Mouse (Mus musculus) stomach, postnatal 0 days (tissue): ENCODE data around the gene Dhx15. TPM values are rescaled to one million over a fixed set of nuclear protein-coding genes. Genes with fewer than 3 reads are reported as not detected.
A peak's percentile ranks its signal among the peaks of the same experiment; 100 is the strongest.

Source experiments
- ATAC-seq: fragments of 200-750 bp; cut with Nextera tagmentation; 2 replicates; pipeline ENCODE4 v1.8.0; 2017; ENCODE audit not compliant: low FRiP score, low TSS enrichment
- DNase-seq: peaks from one replicate; pipeline ENCODE4 v3.0.0-alpha.2; 2016; ENCODE audit warnings: low spot score
- H3K27ac ChIP-seq: fragments of 300-500 bp; sonication (generic); replicated peaks from 2 replicates; pipeline ENCODE4 v1.5.1; 2014; ENCODE audit warnings: mild to moderate bottlenecking, control low read depth
- H3K27me3 ChIP-seq: fragments of 300-500 bp; sonication (generic); 2 replicates; pipeline ENCODE4 v1.6.1; 2014; ENCODE audit warnings: low read length; ENCODE audit not compliant: control insufficient read depth, insufficient read depth
- H3K36me3 ChIP-seq: fragments of 300-500 bp; sonication (generic); 2 replicates; pipeline ENCODE4 v1.6.1; 2014; ENCODE audit warnings: low read length, mixed read lengths; ENCODE audit not compliant: control insufficient read depth, insufficient read depth
- H3K4me1 ChIP-seq: fragments of 300-500 bp; sonication (generic); replicated peaks from 2 replicates; pipeline ENCODE4 v1.6.1; 2014; ENCODE audit warnings: antibody characterized with exemption; ENCODE audit not compliant: control insufficient read depth, insufficient read depth
- H3K4me2 ChIP-seq: fragments of 300-500 bp; sonication (generic); replicated peaks from 2 replicates; pipeline ENCODE4 v1.6.1; 2014; ENCODE audit warnings: low read depth, mild to moderate bottlenecking, control low read depth, moderate library complexity
- H3K4me3 ChIP-seq: fragments of 300-500 bp; sonication (generic); 2 replicates; pipeline ENCODE4 v1.5.1; 2014; ENCODE audit warnings: low read depth, low read length, control low read depth
- H3K9ac ChIP-seq: fragments of 300-500 bp; sonication (generic); 2 replicates; pipeline ENCODE4 v1.6.1; 2014; ENCODE audit warnings: mild to moderate bottlenecking, low read length, control low read depth, mixed read lengths
- H3K9me3 ChIP-seq: fragments of 300-500 bp; sonication (generic); 2 replicates; pipeline ENCODE4 v1.6.1; 2016; ENCODE audit warnings: low read length; ENCODE audit not compliant: control insufficient read depth
- CTCF ChIP-seq: IDR thresholded peaks from 2 replicates; pipeline ENCODE4 v1.5.1; 2016; ENCODE audit warnings: antibody characterized with exemption, low read depth, mild to moderate bottlenecking, moderate library complexity
- EP300 ChIP-seq: optimal IDR thresholded peaks from 2 replicates; pipeline ENCODE3; 2016; ENCODE audit warnings: antibody characterized with exemption
- WGBS: fragments of 180-500 bp; shearing (Covaris S2); extraction: QIAGEN DNeasy Blood & Tissue Kit; methylation state at CpG from one replicate; pipeline ENCODE4 v1.1.7; 2014; 5-methylcytosine and 5-hydroxymethylcytosine counted together
- polyA plus RNA-seq: library from polyadenylated mRNA; unstranded; fragments of >200 nt; fragmentation: Nextera tagmentation; extraction: Ambion mirVana; gene quantifications from 2 replicates; pipeline ENCODE4 v1.2.1, GENCODE M21; 2015

Dhx15 gene
- polyA plus RNA-seq, 1 experiment from 2014 or later = 54.9 TPM

DNA sequence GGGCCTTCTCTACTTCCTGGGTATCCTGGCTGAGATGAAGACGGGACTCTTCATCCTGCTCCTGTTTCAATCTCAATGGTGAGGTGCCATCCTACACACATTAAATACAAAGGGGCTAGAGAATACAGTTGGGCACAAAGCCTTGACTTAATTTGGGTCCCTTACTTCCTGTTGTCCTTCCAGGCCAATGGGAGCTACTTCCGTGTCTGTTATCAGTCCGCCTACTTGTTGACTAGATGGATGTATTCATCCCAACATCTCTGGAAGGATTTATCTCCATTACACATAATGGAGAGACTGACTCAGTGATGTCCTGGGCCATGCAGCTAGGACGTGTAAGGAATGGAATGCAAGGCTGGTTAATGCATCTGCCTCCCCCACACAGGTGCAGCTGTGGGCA is 72.5 kb downstream of the Dhx15 start:
- ATAC-seq (no peak), DNase-seq (no peak)
- no peaks in the 10 kb centered on the region for H3K4me1 ChIP-seq
- TF ChIP-seq CTCF = no peak
- no peak for TF ChIP-seq EP300
- no peak overlapping the region for H3K27ac ChIP-seq
- H3K9me3 ChIP-seq = no peaks in the 10 kb centered on the region
- no peaks in the 10 kb centered on the region for H3K36me3 ChIP-seq
- H3K4me3 ChIP-seq = no peak overlapping the region
- H3K27me3 ChIP-seq = no peaks in the 10 kb centered on the region
- no peak overlapping the region for H3K9ac ChIP-seq
- no peak overlapping the region for H3K4me2 ChIP-seq
- 91% methylated on average over 4 of the region's 4 CpGs for WGBS

DNA sequence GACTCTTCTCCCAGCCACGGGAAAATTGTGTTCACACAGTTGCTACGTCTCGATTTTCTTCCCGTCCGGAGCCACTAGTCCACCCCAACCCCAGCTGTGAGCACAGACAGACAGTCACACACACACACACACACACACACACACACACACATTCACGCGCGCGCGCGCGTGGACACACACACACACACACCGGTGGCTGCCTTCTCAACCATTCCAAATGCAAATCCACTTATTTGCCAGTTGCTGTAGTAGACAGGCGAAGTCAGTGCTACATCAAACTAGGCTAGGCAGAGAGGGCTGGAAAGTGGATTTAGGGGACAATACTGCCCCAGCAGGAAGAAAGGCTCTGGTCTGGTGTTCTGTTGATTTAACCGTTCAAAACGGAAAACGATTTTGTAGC is 73.9 kb downstream of the Dhx15 start:
- ATAC-seq (peak; percentile 4; the same call in 1 of the 2 replicates), DNase-seq (peak; percentile 29)
- Histone ChIP-seq H3K4me1 (no peaks in the 10 kb centered on the region), H3K4me3 (peak overlapping the region; percentile 66), H3K9me3 (no peaks in the 10 kb centered on the region), H3K4me2 (peak overlapping the region; percentile 100), H3K9ac (peak overlapping the region; percentile 52; the same call in 1 of the 2 replicates), H3K27ac (no peak overlapping the region), H3K36me3 (no peaks in the 10 kb centered on the region), H3K27me3 (no peaks in the 10 kb centered on the region)
- TF ChIP-seq CTCF (0 out of 2 replicates have a peak, but pooled peaks have one; percentile 19), EP300 (no peak)
- WGBS = 2% methylated on average over 17 of the region's 17 CpGs

DNA sequence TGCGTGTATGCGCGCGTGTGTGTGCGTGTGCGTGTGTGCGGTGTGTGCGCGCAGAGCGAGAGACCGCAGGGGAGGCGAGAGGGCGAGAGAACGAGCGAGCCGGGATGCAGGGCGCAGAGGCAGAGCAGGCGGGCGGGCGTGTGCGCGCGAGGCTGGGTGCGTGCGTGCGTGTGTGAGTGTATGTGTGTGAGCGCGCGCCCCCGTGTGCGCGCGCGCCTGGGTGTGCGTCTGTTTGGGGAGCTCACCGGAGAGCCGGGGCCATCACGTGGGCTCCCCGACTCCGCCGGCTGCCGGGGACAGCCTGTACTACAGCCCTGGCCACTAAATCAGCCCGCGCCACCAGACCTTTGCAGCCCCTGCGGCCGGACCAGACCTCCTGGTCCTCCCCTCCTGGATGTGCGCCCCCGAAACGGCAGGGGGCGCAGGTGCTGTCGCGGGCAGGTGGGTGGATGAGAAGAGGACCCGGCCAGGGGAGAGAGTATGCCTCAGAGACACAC is 74.4 kb downstream of the Dhx15 start:
- Histone ChIP-seq H3K36me3 (no peaks in the 10 kb centered on the region), H3K4me1 (no peaks in the 10 kb centered on the region), H3K27me3 (no peaks in the 10 kb centered on the region), H3K4me2 (peak overlapping the region; percentile 100), H3K27ac (0 out of 2 replicates have a peak overlapping the region, but pooled peaks have one; percentile 4), H3K4me3 (peak overlapping the region; percentile 66), H3K9me3 (no peaks in the 10 kb centered on the region), H3K9ac (peak overlapping the region; percentile 52)
- WGBS = under 1% methylated on average over 45 of the region's 53 CpGs
- ATAC-seq = peak; percentile 93
- TF ChIP-seq CTCF (peak; percentile 74), EP300 (no peak)
- peak; percentile 85 for DNase-seq

DNA sequence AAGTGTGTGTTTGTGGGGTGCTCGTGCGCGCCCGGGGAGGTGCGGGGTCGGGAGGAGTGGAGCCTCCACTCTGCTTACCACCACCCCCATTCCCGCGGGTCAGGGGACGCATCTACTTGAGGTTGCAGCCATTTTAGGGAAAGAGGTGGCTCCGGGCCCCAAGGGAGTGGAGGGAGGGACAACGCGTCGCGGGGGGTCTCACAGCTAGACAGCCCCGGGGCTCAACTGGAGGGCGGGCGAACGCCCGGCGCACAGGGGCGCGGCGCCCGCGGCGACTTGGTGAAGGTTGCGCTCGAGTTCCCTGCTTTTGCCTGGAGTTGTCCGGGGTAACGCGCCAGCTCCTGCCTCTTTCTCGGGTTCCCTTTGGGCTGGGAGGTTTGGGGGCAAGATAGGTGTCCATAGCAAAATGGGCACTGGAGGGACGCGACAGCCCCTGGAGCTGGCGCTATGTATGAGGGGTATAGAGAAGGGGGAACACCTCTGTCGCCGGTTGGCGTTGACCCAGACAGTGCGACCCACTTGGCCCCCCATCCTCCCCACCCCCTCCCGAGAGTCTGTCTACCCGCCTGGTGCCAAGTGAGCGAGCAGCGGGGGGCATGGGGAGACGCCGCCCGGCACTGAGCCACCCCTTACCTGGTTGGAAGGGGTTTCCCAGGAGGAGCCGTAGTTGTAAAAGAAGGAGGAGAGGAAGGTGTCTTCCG is 75.4 kb downstream of the Dhx15 start:
- no peaks in the 10 kb centered on the region for H3K36me3 ChIP-seq
- DNase-seq (peak; percentile 26), ATAC-seq (no peak)
- H3K9ac ChIP-seq = peak overlapping the region; percentile 52; the same call in 1 of the 2 replicates
- no peaks in the 10 kb centered on the region for H3K9me3 ChIP-seq
- H3K27me3 ChIP-seq = no peaks in the 10 kb centered on the region
- peak overlapping the region; percentile 66 for H3K4me3 ChIP-seq
- H3K27ac ChIP-seq = no peak overlapping the region
- H3K4me1 ChIP-seq = no peaks in the 10 kb centered on the region
- H3K4me2 ChIP-seq = peak overlapping the region; percentile 100
- TF ChIP-seq EP300 = no peak
- WGBS = under 1% methylated on average over 47 of the region's 48 CpGs

DNA sequence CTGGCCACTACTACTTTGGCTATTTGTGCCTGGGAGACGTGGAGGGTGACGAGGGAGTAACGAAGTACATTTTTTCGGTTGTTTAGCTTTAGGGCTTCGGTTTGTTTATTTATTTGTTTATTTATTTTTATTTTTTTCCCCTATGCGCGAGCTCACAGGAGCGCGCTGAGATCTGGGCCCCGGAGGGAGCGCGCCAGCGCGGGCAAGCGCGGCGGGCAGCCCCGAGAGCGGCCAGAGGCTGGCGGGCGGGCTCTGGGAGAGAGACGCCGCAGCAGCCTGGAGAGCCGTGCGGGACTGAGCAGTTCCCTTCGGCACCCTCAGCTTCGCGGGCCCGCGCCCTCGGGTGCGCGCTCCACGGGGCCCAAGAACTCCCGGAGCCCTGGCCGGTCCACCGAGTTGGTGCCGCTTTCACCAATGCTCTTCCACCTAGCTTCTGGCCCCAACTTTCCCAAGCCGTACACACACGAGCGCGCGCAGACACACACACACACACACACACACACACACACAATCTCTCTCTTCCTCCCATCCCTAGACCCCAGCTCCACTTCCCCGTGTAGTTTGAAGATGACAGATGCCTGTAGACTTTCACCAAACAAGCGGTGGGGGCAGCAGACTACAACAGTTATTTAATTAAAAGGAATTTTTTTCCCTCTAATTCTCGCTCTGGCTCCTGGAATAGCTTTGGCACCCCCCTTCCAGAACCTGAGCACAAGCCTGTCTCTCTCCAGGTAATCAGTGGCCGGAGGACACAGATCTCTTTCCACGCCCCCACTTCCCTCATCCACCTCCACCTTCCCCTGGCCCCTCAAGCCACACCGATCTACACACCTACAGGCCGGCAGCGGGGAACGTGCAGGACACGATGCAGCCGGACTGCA is 76.2 kb downstream of the Dhx15 start:
- Histone ChIP-seq H3K9me3 (no peaks in the 10 kb centered on the region), H3K36me3 (no peaks in the 10 kb centered on the region), H3K4me3 (peak overlapping the region; percentile 66), H3K9ac (peak overlapping the region; percentile 55), H3K27me3 (no peaks in the 10 kb centered on the region), H3K4me1 (no peaks in the 10 kb centered on the region), H3K27ac (no peak overlapping the region), H3K4me2 (peak overlapping the region; percentile 100)
- ATAC-seq (peak; percentile 25; the same call in 1 of the 2 replicates), DNase-seq (peak; percentile 35)
- 1% methylated on average over 53 of the region's 54 CpGs for WGBS
- TF ChIP-seq EP300 (no peak), CTCF (peak; percentile 28)
